Mouse (Mus musculus) inflammation-experienced regulatory T-cells (primary cell): ENCODE data around the gene Thpo. TPM values are rescaled to one million over a fixed set of nuclear protein-coding genes. Genes with fewer than 3 reads are reported as not detected.

Experiments used
- polyA plus RNA-seq, 2 experiments: library from polyadenylated mRNA; unstranded; fragments of 100-300 nt; shearing (Covaris generic); gene quantifications; one replicate each; pipeline ENCODE4 v1.2.1; 2017

Thpo gene
- under 1 TPM in 1 of 2 experiments, not detected in 1; 0.11 TPM for polyA plus RNA-seq

DNA sequence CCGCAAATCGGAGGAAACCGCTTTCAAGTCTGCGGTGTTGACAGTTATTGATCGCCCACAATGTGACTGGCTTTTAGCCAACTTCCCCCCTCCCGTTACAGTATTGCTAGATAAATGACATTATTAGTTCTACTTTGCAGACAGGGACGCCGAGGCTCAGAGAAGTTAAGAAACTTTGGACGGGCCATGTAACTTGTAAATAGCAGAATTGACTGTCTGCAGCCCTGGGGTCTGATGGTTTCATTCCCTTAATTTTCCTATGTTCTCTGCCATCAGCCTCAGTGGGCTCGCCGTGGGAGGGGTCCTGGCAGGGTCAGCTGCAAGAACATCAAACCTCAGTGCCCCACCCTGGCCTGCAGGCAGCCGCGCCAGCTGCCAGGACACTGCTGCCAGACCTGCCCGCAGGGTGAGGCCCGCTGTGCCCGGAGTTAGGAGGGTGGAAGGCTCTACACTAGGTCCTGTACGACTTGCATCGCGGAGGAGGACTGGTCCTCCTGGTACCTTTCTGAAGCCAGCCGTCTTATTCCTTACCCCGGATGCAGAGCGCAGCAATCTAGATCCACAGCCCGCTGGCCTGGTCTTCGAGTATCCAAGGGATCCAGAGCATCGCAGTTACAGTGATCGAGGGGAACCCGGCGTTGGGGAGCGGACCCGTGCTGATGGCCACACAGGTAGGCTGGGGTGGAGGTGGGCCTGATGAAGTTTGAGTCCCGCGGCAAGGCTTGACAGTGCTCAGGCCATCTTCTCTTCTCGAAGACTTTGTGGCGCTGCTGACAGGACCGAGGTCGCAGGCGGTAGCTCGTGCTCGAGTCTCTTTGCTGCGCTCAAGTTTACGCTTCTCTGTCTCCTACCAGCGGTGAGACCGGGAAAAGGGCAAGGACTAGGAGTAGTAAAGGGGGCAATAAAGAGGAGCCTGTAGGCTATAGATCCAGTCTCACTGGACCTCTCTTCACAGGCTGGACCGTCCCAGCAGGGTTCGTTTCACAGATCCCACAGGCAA lies at the start of gene Thpo:
Gene Thpo, minus strand, starts transcription at position 781 of the 1,000 bp plus-strand sequence.

DNA sequence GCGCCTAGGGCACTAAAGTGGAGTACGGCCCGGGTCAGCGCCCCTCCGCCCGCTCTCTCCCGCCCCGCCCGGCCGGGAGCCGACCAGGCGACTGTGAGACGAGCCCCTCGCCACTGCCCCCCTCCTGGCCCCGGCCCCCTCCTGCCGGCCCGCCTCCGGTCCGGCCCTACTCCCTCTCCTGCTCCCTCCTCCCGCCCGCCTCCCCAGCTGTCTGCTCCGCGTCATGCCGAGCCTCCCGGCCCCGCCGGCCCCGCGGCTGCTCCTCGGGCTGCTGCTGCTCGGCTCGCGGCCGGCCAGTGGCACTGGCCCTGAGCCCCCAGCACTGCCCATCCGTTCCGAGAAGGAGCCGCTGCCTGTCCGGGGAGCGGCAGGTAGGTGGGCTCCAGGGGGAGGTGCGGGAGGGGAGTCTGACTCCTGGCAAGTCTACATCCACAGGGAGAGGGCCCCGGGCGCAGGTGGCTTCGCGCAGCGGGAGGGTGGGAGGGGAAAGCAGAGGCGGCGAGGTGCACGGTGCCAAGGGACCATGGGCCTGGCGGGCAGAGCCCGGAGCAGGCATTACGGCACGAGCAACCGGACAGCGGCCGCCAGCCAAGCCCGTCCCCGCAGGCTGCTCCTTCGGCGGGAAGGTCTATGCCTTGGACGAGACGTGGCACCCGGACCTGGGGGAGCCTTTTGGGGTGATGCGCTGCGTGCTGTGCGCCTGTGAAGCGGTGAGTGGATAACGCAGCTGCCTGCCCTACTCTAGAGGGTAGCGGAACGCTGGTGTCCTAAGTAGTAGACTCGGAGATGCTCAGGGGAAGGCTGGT lies 1.2 kb downstream of the Thpo start, which contains the start of gene Chrd:
Gene Chrd, plus strand, starts transcription at position 203 of the 806 bp plus-strand sequence.

DNA sequence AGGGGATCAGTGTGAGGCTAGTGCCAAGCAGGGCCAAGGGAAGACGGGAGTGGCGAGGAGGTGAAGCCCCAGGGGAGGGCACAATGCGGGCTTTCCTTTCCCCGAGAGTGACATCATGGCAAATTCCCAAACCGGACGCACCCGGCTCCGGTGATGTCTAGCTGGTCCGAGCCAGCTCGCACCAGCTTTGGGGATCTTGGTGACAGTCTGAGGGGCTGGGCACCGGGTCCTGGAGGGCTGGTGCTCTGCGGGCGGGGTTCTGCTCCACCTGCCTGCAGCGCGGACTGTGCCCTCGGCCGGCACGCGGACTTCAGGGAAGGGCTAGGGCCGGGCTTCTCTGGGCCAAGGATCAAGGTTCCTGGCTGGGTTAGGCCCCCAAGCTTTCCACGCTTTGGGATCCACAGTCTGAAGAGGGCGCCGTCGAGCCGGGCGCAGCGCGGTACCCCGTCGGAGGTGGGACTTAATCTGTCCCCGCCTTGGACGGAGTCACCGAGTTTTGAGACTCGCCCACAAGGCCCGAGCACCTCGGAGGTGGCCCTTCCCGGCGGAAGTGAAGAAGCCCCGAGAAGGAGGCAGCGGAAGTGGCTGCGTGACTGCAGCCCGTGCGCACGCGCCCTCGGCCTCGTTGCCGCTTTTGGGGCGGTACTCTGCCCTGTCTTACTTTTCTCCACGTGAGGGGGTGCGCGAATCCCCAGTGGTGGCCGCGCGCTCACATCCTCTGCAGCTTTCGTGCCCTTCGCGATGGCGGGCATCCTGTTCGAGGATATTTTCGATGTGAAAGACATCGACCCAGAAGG lies 16.9 kb downstream of the Thpo start, which contains the start of the genes Polr2h and Clcn2:
Gene Polr2h, plus strand, starts transcription at position 485 of the 797 bp plus-strand sequence.
Gene Clcn2, minus strand, starts transcription at position 566 of the 797 bp plus-strand sequence.

DNA sequence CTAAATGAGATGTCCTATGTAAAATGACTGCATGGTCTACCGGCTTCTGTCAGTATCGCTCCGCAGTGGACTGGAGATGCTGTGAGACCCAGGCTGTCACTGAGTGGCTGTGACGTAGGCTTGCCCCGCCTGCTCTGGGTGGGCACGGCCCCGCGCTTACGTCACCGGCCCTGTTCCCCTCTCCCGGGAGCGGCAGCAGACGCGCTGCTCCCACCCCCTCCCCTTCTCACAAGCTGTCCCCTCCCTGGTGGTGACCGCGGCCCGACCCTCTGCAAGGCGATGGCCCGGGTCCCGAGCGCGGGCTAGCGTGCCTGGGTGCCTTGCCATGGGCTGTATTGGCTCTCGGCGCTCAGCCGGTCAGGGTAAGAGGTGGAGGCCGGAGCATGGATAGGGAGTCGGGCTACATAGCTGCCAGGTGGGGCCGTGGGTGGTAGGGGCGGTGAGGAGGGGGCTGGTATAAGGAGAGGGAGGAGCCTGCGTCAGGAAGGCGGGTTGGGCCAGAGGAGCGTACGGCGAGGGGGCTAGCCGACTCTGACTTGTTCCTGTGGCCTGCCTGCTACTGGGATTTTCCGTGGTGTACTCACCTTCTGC lies 41.1 kb downstream of the Thpo start, which contains the start of gene Fam131a:
Gene Fam131a, plus strand, starts transcription at position 131 of the 591 bp plus-strand sequence.

Other genes with a start within 250 kb of the Thpo start
- gene Eif2b5, start 235.7 kb downstream of the Thpo start, polyA plus RNA-seq = 10 to 100 TPM; 70.2 to 83.7 TPM
- gene Dvl3, start 217.5 kb downstream of the Thpo start, polyA plus RNA-seq = 10 to 100 TPM; 24.1 to 26.7 TPM
- gene Ap2m1, start 199.0 kb downstream of the Thpo start, polyA plus RNA-seq = 100 to 1,000 TPM; 385 to 421 TPM
- gene Abcf3, start 185.9 kb downstream of the Thpo start, polyA plus RNA-seq = 100 to 1,000 TPM in 1 of 2 experiments, 10 to 100 TPM in 1; 65.1 to 102 TPM
- gene Vwa5b2, start 145.0 kb downstream of the Thpo start, polyA plus RNA-seq = 1 to 10 TPM in 1 of 2 experiments, under 1 TPM in 1; 0.08 to 2.4 TPM
- gene Eef1akmt4, start 122.9 kb downstream of the Thpo start, polyA plus RNA-seq = 10 to 100 TPM; 16.1 to 20.0 TPM
- gene Gm49333, start 122.9 kb downstream of the Thpo start, polyA plus RNA-seq = not detected
- 10 to 100 TPM; 39.7 to 42.7 TPM for gene Alg3, start 122.8 kb downstream of the Thpo start, polyA plus RNA-seq
- gene Camk2n2, start 113.2 kb downstream of the Thpo start, polyA plus RNA-seq = under 1 TPM; 0.29 to 0.84 TPM
- not detected for gene Ece2, start 104.7 kb downstream of the Thpo start, polyA plus RNA-seq
- gene Psmd2, start 82.9 kb downstream of the Thpo start, polyA plus RNA-seq = 100 to 1,000 TPM; 221 to 235 TPM
- gene Eif4g1, start 66.2 kb downstream of the Thpo start, polyA plus RNA-seq = 100 to 1,000 TPM; 104 to 132 TPM
- gene Fam131a, start 41.3 kb downstream of the Thpo start, polyA plus RNA-seq = 1 to 10 TPM; 1.3 to 3.9 TPM
- 10 to 100 TPM; 50.7 to 72.0 TPM for gene Polr2h, start 16.8 kb downstream of the Thpo start, polyA plus RNA-seq
- gene Clcn2, start 16.8 kb downstream of the Thpo start, polyA plus RNA-seq = 1 to 10 TPM; 2.7 to 3.5 TPM
- not detected for gene Chrd, start 1.4 kb downstream of the Thpo start, polyA plus RNA-seq